ENCODE assay signal across 17 mouse cellular contexts in genomic region chr17:63017605-63018167, GRCm38 (mm10).
"Had no signal": no experiment of that assay in that cellular context is flagged by ENCODE, and none has a peak within 500 bp of the region (broad histone marks: within the 10 kb centered on the region; RNA-seq: fewer than 3 reads in every experiment).

No protein-coding gene starts in this region.

- DNase-seq: lung, adult 18-20 months; lung, embryonic 14.5 days; lung, postnatal 10 days; lung, postnatal 4 days; midbrain, embryonic 14.5 days; right cerebral cortex, postnatal 14 days; thymus, adult 2 months; thymus, postnatal 25 days; thymus, postnatal 4 days had no signal

- H3K9ac ChIP-seq: lung, embryonic 14.5 days; midbrain, embryonic 12.5 days; neural tube, embryonic 13.5 days; neural tube, embryonic 15.5 days; stomach, embryonic 15.5 days had no signal

- H3K4me3 ChIP-seq: midbrain, embryonic 10.5 days; midbrain, embryonic 12.5 days; myocyte; neural tube, embryonic 13.5 days; neural tube, embryonic 15.5 days; stomach, embryonic 15.5 days had no signal

- H3K4me1 ChIP-seq: midbrain, embryonic 10.5 days; midbrain, embryonic 12.5 days; neural tube, embryonic 13.5 days; neural tube, embryonic 15.5 days; stomach, embryonic 15.5 days had no signal

- ATAC-seq: midbrain, embryonic 16.5 days had no signal

- H3K4me2 ChIP-seq: lung, embryonic 14.5 days; midbrain, embryonic 12.5 days; neural tube, embryonic 13.5 days; neural tube, embryonic 15.5 days; stomach, embryonic 15.5 days had no signal

- H3K27ac ChIP-seq: midbrain, embryonic 10.5 days; midbrain, embryonic 12.5 days; neural tube, embryonic 13.5 days; neural tube, embryonic 15.5 days; stomach, embryonic 15.5 days; stomach, postnatal 0 days had no signal

- H3K36me3 ChIP-seq: midbrain, embryonic 10.5 days; midbrain, embryonic 12.5 days; neural tube, embryonic 13.5 days; neural tube, embryonic 15.5 days; stomach, embryonic 15.5 days had no signal

- H3K27me3 ChIP-seq: midbrain, embryonic 12.5 days; neural tube, embryonic 13.5 days; neural tube, embryonic 15.5 days; stomach, embryonic 15.5 days had no signal

- H3K9me3 ChIP-seq: midbrain, embryonic 10.5 days; midbrain, embryonic 12.5 days; neural tube, embryonic 13.5 days; neural tube, embryonic 15.5 days; stomach, embryonic 15.5 days had no signal
